Mouse (Mus musculus) frontal cortex, adult 2 months (tissue): ENCODE measurements around the gene Dpp10. TPM values are rescaled to one million over a fixed set of nuclear protein-coding genes. Genes with fewer than 3 reads are reported as not detected.

Experiments
- DNase-seq, 2 experiments: peaks; one replicate each; pipeline ENCODE4 v3.0.0; 2022; ENCODE audit warnings: low spot score in 1 of 2; ENCODE audit errors: extremely low spot score in 1 of 2
- polyA plus RNA-seq: library from polyadenylated mRNA; depleted of rRNA; stranded (reverse); fragments of >200 nt; gene quantifications from 2 replicates; pipeline ENCODE4 v1.2.3, GENCODE M21; 2012

The Dpp10 gene
- polyA plus RNA-seq, 1 experiment, result 74.6 TPM

DNA sequence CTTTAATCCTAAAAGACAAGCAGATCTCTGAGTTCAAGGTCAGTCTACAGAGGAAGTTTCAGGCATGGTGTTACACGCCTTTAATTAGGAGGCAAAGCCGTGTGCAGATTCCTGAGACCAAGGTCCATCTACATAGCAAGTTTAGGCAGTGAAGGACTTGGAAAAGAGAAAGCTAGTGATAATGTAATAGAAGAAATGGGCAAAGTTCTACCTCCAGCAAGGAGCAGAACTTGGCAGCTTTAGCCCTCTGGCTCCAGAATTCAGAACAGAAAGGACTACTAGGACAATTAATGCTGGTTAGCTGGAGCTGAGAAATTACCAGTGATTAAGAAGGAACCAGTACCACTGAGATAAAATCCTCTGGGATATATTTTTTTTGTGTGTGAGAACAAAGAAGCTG lies 728.5 kb downstream of the Dpp10 start:
- no peak for DNase-seq
